Mouse (Mus musculus) liver, postnatal 0 days (tissue): Measurements from ENCODE around the gene Morf4l2.

ENCODE experiments used
- CTCF ChIP-seq: sonication (generic); IDR thresholded peaks from 2 replicates; pipeline ENCODE4 v1.5.1; 2016; ENCODE audit warnings: antibody characterized with exemption, low read depth
- EP300 ChIP-seq: IDR thresholded peaks from 2 replicates; pipeline ENCODE4 v1.6.1; 2016; ENCODE audit warnings: antibody characterized with exemption, low read depth, mild to moderate bottlenecking

DNA sequence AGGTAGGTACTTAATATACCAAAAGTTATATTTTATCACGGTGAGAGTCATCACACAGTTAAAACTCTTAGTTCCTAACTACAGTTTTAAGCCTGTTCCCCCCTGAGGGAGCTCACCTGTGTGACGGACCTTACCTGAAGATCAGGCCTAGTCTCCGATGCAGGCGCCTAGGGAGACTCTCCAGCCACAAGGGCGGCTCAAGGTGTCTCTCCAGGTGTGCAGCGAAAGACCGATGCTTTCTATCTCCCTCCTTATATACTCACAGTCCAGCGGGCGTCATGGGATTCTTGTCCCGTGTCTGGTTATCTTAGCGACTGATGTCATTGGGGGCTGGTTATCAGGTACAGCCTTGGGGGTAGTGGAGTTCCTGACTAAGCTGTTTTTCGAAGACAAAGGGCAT is at the start of gene Morf4l2:
- TF ChIP-seq CTCF (no peak), EP300 (no peak)
